Mouse (Mus musculus) mature B cell (primary cell): Measurements from ENCODE around the gene Pxdc1.

ENCODE experiments used
- in situ Hi-C: fragments of 300-500 bp; cut with MboI; formaldehyde crosslinking; loops from 2 replicates; pipeline ENCODE4 v1.14.3; 2019

Gene Pxdc1

GRCm38 (mm10) chr13:34651474-34651991 lies 1.8 kb downstream of the Pxdc1 start:
- in situ Hi-C loops = loop anchor here (5.0 to 10.0 kb wide), 3 partner anchors 51 to 213 kb away; no protein-coding TSS in a partner anchor

GRCm38 (mm10) chr13:34650953-34651352 lies 2.3 kb downstream of the Pxdc1 start:
- in situ Hi-C loops = loop anchor here (5.0 to 10.0 kb wide), 3 partner anchors 51 to 214 kb away; no protein-coding TSS in a partner anchor

- in situ Hi-C loops = loop anchor here (5.0 to 10.0 kb wide), 3 partner anchors 52 to 214 kb away; no protein-coding TSS in a partner anchor
Measured at GRCm38 (mm10) chr13:34650371-34650770, 2.9 kb downstream of the Pxdc1 start.

- in situ Hi-C loops = loop anchor here (25.0 kb wide), 1 partner anchor 610 kb away; the partner anchor contains the start of gene Bphl
Measured at GRCm38 (mm10) chr13:34647751-34648150, 5.5 kb downstream of the Pxdc1 start.

GRCm38 (mm10) chr13:34647221-34647620 lies 6.1 kb downstream of the Pxdc1 start:
- in situ Hi-C loops = loop anchor here (25.0 kb wide), 1 partner anchor 610 kb away; the partner anchor contains the start of gene Bphl

GRCm38 (mm10) chr13:34646240-34646750 lies 7.0 kb downstream of the Pxdc1 start:
- in situ Hi-C loops = loop anchor here (25.0 kb wide), 1 partner anchor 609 kb away; the partner anchor contains the start of gene Bphl

- in situ Hi-C loops = loop anchor here (25.0 kb wide), 1 partner anchor 608 kb away; the partner anchor contains the start of gene Bphl
Measured at GRCm38 (mm10) chr13:34645519-34645918, 7.8 kb downstream of the Pxdc1 start.

- in situ Hi-C loops = loop anchor here (25.0 kb wide), 1 partner anchor 607 kb away; the partner anchor contains the start of gene Bphl
Measured at GRCm38 (mm10) chr13:34644401-34644800, 8.9 kb downstream of the Pxdc1 start.

- in situ Hi-C loops = loop anchor here (25.0 kb wide), 1 partner anchor 607 kb away; the partner anchor contains the start of gene Bphl
Measured at GRCm38 (mm10) chr13:34643926-34644325, 9.4 kb downstream of the Pxdc1 start.

GRCm38 (mm10) chr13:34642941-34643875 lies 10.1 kb downstream of the Pxdc1 start:
- in situ Hi-C loops = loop anchor here (25.0 kb wide), 1 partner anchor 606 kb away; the partner anchor contains the start of gene Bphl

- in situ Hi-C loops = loop anchor here (25.0 kb wide), 1 partner anchor 604 kb away; the partner anchor contains the start of gene Bphl
Measured at GRCm38 (mm10) chr13:34641066-34641465, 12.2 kb downstream of the Pxdc1 start.

- in situ Hi-C loops = loop anchor here (10.0 to 25.0 kb wide), 2 partner anchors 451 to 599 kb away; partner anchors contain the start of gene Bphl
Measured at GRCm38 (mm10) chr13:34635978-34636377, 17.3 kb downstream of the Pxdc1 start.

GRCm38 (mm10) chr13:34630319-34630718 lies 23.0 kb downstream of the Pxdc1 start:
- in situ Hi-C loops = loop anchor here (10.0 to 25.0 kb wide), 2 partner anchors 446 to 593 kb away; partner anchors contain the start of gene Bphl

GRCm38 (mm10) chr13:34629741-34630140 lies 23.5 kb downstream of the Pxdc1 start:
- in situ Hi-C loops = loop anchor here (10.0 to 25.0 kb wide), 2 partner anchors 445 to 592 kb away; partner anchors contain the start of gene Bphl

- in situ Hi-C loops = loop anchor here (25.0 kb wide), 1 partner anchor 590 kb away; the partner anchor contains the start of gene Bphl
Measured at GRCm38 (mm10) chr13:34627446-34627845, 25.8 kb downstream of the Pxdc1 start.

GRCm38 (mm10) chr13:34624414-34624813 lies 28.9 kb downstream of the Pxdc1 start:
- in situ Hi-C loops = no loop called here

- in situ Hi-C loops = no loop called here
Measured at GRCm38 (mm10) chr13:34612402-34612801, 40.9 kb downstream of the Pxdc1 start.

GRCm38 (mm10) chr13:34609711-34610110 lies 43.6 kb downstream of the Pxdc1 start:
- in situ Hi-C loops = no loop called here

GRCm38 (mm10) chr13:34607079-34607478 lies 46.2 kb downstream of the Pxdc1 start:
- in situ Hi-C loops = no loop called here

GRCm38 (mm10) chr13:34605884-34606283 lies 47.4 kb downstream of the Pxdc1 start:
- in situ Hi-C loops = no loop called here

GRCm38 (mm10) chr13:34605206-34605605 lies 48.1 kb downstream of the Pxdc1 start:
- in situ Hi-C loops = no loop called here

GRCm38 (mm10) chr13:34604406-34604805 lies 48.9 kb downstream of the Pxdc1 start:
- in situ Hi-C loops = no loop called here
